Mouse (Mus musculus): Measurements from ENCODE around the gene Vpreb1.

Vpreb1 gene

DNA sequence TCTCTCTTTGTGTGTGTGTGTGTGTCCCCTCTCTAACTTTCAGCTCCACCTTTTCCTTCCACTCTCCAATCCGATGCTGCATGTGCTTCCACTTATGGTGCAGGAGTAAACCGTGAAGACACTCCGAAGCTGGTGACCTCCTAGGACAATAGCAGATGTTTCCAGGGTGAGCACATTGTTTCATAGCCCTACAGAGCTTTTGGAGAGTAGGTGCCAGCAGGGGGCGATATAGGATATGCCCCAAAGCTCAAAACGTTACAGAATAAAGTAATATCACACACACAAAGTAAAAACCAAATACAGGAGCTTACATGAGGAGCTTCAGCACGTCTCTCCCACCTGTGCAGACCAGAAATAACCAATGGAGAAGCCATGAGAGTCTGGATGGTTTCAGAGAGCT lies 15.8 kb downstream of the Vpreb1 start:
- DNase-seq, result peak; percentile 6 to 15

DNA sequence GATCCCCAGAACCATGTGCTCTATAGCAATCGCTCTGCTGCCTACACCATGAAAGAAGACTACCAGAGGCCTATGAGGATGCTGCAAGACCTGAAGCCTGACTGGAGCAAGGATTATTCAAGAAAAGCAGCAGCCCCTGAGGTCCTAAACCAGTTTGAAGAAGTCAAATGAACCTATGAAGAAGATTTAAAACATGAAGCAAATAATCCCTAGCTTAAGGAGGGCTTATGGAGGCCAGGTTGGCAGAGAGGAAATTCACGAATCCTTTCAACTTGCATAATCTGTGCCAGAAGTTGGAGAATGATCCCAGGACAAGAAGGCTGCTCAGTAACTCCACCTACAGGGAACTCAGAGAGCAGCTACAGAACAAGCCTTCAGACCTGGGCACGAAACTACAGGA lies 18.2 kb downstream of the Vpreb1 start:
- DNase-seq, result no peak

DNA sequence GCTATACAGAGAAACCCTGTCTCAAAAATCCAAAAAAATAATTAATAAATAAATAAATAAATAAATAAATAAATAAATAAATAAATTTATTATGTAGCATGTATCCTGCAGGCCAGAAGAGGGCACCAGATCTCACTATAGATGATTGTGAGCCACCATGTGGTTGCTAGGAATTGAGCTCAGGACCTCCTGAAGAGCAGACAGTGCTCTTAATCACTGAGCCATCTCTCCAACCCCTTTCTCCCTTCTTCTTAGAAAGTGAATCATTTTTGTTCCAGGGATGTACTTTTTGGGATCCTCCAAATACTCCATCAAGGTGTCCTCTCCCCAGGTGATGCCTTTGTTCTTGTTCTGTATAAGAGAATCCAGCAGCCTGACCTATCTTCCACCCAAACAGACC lies 21.4 kb downstream of the Vpreb1 start:
- no peak for DNase-seq

DNA sequence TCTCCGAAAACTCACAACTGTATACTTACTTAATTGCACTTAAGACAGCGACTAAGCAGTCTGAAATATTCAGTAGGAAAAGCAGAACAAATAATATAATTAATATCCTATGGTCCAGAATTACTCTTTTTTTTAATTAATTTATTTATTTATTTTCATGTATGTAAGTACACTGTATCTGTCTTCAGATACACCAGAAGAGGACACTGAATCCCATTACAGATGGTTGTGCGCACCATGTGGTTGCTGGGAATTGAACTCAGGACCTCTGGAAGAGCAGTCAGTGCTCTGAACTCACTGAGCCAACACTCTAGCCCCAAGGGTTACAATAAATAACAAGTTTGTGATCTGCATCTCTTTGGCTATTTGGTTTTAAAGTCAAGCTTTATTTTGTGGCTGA lies 41.0 kb downstream of the Vpreb1 start:
- no peak for DNase-seq

DNA sequence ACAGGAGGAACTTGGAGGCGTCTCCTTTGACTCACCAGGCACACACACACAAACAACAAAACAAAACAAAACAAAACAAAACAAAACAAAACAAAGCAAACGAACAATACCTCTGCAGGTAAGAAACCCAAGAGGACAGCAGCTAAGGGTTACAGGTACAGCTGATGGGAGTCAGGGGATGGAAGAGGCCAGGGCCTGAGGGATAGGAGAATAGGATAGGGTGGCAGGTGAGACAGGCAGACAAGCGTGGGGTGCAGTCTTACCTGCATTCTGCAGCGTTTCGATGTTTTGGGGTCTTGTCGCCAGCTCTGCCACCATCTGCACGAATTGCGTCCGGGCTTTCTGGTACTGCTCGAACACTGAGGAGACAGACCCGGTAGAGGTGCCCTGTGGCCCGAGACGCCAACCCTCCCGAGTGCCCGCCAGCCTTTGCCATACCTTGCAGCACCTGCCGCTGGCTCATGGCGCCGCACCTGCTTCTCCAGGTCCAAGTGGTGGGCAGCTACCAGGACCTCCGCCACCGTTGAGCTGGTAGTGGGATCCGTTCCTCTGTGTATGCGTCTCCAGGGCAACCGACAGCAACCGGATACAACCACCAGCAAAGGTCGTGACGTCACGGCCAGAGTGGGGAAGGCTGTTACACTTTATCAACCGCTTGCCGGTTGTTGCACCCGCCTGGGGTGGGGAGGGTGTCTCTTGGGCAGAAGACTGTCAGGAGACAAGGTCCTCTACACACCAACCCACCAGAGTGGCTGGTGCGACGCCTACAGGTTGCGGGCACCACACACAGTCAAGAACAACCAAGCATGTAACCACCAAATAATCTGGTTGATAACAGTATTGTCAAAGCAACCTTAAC lies 41.7 kb downstream of the Vpreb1 start, which contains the start of gene Spag6l:
TSS of gene Spag6l (minus strand) at position 700 of the 859 bp plus-strand sequence.
- peak; percentile 1 to 4 for DNase-seq

DNA sequence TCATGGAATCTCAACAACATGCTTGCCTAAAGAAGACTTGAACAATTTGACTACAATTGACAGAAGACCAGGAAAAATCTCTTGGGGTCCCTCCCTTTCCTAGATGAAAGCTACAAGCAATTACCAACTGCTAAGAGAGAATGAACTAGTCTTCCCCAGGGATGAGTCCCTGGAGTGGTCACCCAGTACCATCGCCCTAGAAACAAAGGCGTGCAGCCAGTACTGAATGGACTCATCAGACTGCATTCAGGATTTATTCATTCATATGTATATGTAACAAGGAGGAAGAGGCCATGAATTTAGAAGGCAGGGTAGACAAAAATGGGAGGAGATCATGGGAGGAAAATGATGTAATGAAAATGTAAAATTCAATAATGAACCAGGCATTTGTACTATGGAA lies 44.4 kb downstream of the Vpreb1 start:
- DNase-seq, result no peak

DNA sequence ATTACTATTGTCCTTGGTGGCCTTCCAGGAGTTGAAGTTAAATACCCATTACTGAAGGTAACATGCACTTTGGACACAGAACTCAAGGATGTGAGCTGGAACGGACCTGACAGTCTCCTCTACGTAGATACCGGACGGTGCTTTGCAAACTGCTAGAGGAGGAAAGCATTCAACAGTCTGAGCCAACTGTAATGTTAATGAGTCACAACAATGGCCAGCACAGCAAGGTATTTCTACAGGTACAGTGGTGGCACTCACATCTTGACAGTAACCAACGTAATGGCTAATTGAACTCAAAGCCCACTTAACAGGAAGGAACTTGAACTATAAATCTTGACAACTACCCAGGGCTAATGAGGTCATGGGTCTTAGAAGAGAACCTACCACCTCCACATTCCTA lies 45.2 kb downstream of the Vpreb1 start:
- DNase-seq, result no peak

Measured in cerebellum, postnatal 36 days (tissue).